Mouse (Mus musculus) neural tube, embryonic 15.5 days (tissue): Measurements from ENCODE around the gene Rps27l. TPM values are rescaled to one million over a fixed set of nuclear protein-coding genes. Genes with fewer than 3 reads are reported as not detected.

Source experiments
- ATAC-seq: fragments of 200-750 bp; cut with Nextera tagmentation; 2 replicates; pipeline ENCODE4 v1.8.0; 2017; ENCODE audit warnings: mild to moderate bottlenecking, moderate TSS enrichment, moderate library complexity; ENCODE audit not compliant: low FRiP score
- H3K27ac ChIP-seq: fragments of 300-500 bp; sonication (generic); replicated peaks from 2 replicates; pipeline ENCODE4 v1.5.1; 2015; ENCODE audit warnings: mild to moderate bottlenecking, inconsistent platforms
- H3K27me3 ChIP-seq: fragments of 300-500 bp; sonication (generic); replicated peaks from 2 replicates; pipeline ENCODE4 v1.6.1; 2015; ENCODE audit warnings: inconsistent platforms
- H3K36me3 ChIP-seq: fragments of 300-500 bp; sonication (generic); 2 replicates; pipeline ENCODE4 v1.6.1; 2015; ENCODE audit warnings: inconsistent platforms
- H3K4me1 ChIP-seq: fragments of 300-500 bp; sonication (generic); 2 replicates; pipeline ENCODE4 v1.6.1; 2015; ENCODE audit warnings: inconsistent platforms
- H3K4me2 ChIP-seq: fragments of 300-500 bp; sonication (generic); 2 replicates; pipeline ENCODE4 v1.6.1; 2015; ENCODE audit warnings: inconsistent platforms, mild to moderate bottlenecking, moderate library complexity
- H3K4me3 ChIP-seq: fragments of 300-500 bp; sonication (generic); replicated peaks from 2 replicates; pipeline ENCODE4 v1.5.1; 2015; ENCODE audit warnings: mild to moderate bottlenecking, inconsistent platforms
- H3K9ac ChIP-seq: fragments of 300-500 bp; sonication (generic); replicated peaks from 2 replicates; pipeline ENCODE4 v1.6.1; 2015; ENCODE audit warnings: mild to moderate bottlenecking, inconsistent platforms
- H3K9me3 ChIP-seq: fragments of 300-500 bp; sonication (generic); replicated peaks from 2 replicates; pipeline ENCODE4 v1.6.1; 2016; ENCODE audit warnings: inconsistent platforms
- WGBS: fragments of 180-500 bp; shearing (Covaris S2); methylation state at CpG from one replicate; pipeline ENCODE4 v1.1.7; 2015; ENCODE audit warnings: mixed read lengths; 5-methylcytosine and 5-hydroxymethylcytosine counted together
- polyA plus RNA-seq: library from polyadenylated mRNA; unstranded; fragments of >200 nt; fragmentation: Nextera tagmentation; extraction: Ambion mirVana; gene quantifications from 2 replicates; pipeline ENCODE4 v1.2.1, GENCODE M21; 2015

Rps27l gene
- polyA plus RNA-seq, 1 experiment from 2014 or later = 234 TPM

DNA sequence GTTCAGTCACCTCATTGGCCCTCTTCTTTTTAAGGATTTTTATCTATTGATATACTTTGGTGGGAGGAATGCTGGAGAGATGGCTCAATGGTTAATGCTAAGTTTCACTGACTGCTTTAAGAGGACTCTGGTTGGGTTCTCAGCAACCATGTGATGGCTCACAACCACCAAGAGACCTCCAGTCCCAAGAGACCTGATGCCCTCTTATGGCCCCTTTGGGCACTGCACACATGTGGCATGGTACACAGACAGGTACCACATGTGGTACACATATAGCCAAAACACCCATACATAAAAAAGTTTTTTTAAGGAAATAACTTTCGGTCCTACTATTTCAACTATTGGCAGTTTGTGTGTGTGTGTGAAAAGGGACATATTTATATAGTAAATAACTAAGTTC is 23.8 kb upstream of the Rps27l start:
- Histone ChIP-seq H3K27me3 (no peaks in the 10 kb centered on the region), H3K9ac (no peak overlapping the region), H3K9me3 (no peaks in the 10 kb centered on the region), H3K4me2 (no peak overlapping the region), H3K27ac (no peak overlapping the region), H3K36me3 (no peaks in the 10 kb centered on the region), H3K4me1 (peaks cover 23% of the 10 kb centered on the region), H3K4me3 (no peak overlapping the region)
- 95% methylated on average over 1 of the region's 1 CpGs for WGBS
- no peak for ATAC-seq

DNA sequence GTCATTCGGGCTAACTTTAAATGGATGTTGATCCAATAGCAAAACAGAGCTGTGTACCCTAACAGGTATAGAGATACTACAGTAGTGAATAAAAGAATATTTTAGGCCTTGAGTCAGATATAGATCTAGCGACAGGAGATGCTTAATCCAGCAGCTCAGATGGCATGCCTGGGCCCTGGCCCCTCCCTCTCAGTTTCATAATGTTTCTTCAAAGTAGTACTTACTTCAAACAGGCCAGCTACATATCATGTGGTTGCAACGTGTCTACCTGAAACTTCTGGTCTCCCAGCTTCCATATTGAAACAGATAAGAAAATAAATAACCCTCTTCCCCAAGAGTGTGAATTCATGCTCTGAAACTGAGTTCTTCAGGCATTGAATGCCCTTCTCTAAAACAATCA is 20.0 kb upstream of the Rps27l start:
- 91% methylated on average over 3 of the region's 3 CpGs for WGBS
- Histone ChIP-seq H3K4me3 (no peak overlapping the region), H3K4me2 (no peak overlapping the region), H3K9ac (no peak overlapping the region), H3K27ac (no peak overlapping the region), H3K27me3 (no peaks in the 10 kb centered on the region), H3K9me3 (no peaks in the 10 kb centered on the region), H3K36me3 (no peaks in the 10 kb centered on the region), H3K4me1 (0 out of 2 replicates have a peak, but pooled peaks cover 6% of the 10 kb centered on the region)
- no peak for ATAC-seq

DNA sequence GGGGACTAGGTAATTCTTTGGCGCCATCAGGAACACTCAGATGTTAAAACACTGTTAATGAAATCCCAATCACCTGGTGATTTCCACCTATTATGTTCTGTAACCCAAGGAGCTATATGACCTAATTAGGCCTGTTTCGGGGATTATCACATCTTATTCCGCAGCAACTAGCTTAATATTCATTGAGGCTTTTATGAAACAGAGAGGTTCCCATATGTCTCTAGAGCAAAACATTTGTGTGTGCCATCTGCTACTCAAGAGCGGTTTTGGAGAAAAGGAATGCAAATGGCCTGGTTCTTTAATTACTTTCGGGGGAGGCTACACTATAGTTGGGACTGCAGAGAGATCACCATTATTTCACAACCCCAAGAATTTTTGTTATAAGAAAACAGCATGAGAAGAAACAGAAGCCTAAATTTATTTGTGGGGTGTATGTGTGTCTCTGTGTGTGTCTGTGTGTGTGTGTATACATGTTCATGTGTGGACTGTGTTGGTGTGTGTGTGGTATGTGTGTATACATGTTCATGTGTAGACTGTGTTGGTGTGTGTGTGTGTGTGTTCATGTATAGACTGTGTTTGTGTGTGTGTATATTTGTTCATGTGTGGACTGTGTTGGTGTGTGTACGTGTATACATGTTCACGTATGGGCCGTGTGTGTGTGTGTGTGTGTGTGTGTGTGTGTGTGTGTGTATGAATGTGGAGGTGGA is 18.0 kb upstream of the Rps27l start:
- no peaks in the 10 kb centered on the region for H3K27me3 ChIP-seq
- no peak for ATAC-seq
- no peak overlapping the region for H3K27ac ChIP-seq
- no peak overlapping the region for H3K9ac ChIP-seq
- WGBS = 54% methylated on average over 8 of the region's 8 CpGs
- no peaks in the 10 kb centered on the region for H3K9me3 ChIP-seq
- no peaks in the 10 kb centered on the region for H3K36me3 ChIP-seq
- H3K4me1 ChIP-seq = 0 out of 2 replicates have a peak, but pooled peaks cover 5% of the 10 kb centered on the region
- H3K4me2 ChIP-seq = no peak overlapping the region
- H3K4me3 ChIP-seq = no peak overlapping the region

DNA sequence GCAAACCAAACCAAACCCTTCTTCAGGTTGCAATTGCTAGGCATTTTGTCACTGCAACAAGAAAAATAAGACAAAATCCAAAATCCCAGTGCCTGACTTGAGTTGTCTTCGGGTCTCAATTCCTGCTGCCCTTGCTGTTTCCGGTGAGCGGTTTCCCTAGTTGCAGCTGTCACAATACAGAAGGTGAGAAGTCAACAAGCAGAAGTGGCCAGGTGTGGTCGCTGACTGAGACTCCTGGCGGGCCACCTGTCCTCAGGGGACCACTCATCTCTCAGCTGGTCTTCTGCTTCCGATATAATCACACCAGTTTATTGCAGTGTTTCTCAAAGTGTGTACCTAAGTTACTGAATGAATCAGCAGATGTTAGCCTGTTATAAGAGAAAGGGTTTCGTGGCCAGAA is 15.5 kb upstream of the Rps27l start:
- H3K36me3 ChIP-seq = no peaks in the 10 kb centered on the region
- no peaks in the 10 kb centered on the region for H3K27me3 ChIP-seq
- H3K4me1 ChIP-seq = peaks cover 16% of the 10 kb centered on the region
- no peak overlapping the region for H3K4me3 ChIP-seq
- H3K9me3 ChIP-seq = no peaks in the 10 kb centered on the region
- H3K9ac ChIP-seq = no peak overlapping the region
- no peak overlapping the region for H3K27ac ChIP-seq
- ATAC-seq = no peak
- 69% methylated on average over 7 of the region's 7 CpGs for WGBS
- no peak overlapping the region for H3K4me2 ChIP-seq

DNA sequence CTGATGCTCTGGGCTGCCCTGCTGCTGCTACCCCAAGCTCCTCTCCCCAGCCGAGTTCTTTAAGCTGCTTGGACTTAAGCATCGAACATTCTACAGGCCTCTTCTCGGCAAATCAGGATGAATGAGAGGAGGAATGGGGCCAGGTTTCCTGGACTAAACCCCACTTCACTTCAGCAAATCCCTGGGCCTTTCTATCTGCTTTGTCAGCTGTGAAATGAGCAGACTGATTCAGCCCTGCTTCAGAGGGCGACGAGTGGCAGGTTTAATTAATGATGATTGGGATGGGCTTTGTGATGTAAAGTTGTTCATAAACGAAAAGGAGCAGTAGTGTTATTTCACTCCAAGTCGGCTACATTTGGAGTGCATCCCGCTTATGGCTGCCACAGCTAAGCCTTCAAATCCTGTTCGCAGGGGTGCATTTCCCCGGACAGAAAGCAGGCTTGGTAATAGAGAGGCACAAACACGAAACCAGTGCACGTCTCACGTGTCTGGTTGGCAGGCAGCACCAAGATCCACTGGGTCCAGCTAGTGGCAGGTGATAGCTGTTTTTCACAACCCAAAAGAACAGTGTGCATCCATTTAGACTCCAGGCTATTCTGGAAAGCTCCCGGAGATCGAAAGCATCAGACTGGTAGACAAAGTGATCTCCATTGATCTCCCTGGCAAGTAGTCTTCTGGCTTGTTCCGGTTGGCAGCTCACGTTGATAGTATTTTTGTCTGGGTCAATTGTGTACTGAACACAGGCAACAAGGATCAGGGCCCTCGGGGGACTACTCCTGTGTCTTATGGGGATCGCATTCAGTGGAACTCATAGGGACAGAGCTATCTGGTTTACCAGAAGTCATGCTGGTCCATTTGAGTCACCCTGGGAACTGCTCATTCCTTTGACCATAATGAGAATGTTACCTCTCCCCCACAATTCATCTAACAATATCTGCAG is 11.7 kb upstream of the Rps27l start:
- H3K36me3 ChIP-seq = no peaks in the 10 kb centered on the region
- no peak overlapping the region for H3K4me3 ChIP-seq
- H3K9me3 ChIP-seq = no peaks in the 10 kb centered on the region
- H3K4me2 ChIP-seq = 0 out of 2 replicates have a peak overlapping the region, but pooled peaks have one; percentile 13
- ATAC-seq = peak; percentile 68; the same call in 1 of the 2 replicates
- WGBS = 24% methylated on average over 19 of the region's 19 CpGs
- H3K27me3 ChIP-seq = no peaks in the 10 kb centered on the region
- H3K27ac ChIP-seq = peak overlapping the region; percentile 65
- H3K9ac ChIP-seq = no peak overlapping the region
- peaks cover 12% of the 10 kb centered on the region for H3K4me1 ChIP-seq

DNA sequence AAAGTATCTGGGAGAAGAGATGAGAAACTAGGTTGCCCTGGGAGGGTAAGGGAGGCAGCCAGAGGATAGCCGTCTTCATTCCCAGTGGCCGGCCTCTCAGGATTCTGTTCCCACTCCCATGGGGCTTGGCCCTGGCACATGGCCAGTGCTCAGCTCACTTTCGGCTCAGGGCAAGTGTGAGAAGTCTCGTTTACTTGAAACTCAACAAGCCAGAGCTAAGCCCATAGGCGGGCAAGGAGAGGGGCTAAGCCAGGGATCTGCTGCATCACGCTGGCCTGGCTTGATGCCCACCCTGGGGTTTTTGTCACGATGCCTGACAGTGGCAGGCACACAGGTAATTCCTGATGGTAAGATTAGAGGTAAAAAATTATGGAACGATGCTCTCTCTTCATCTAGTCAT is 8.4 kb upstream of the Rps27l start:
- no peak overlapping the region for H3K27ac ChIP-seq
- ATAC-seq = no peak

DNA sequence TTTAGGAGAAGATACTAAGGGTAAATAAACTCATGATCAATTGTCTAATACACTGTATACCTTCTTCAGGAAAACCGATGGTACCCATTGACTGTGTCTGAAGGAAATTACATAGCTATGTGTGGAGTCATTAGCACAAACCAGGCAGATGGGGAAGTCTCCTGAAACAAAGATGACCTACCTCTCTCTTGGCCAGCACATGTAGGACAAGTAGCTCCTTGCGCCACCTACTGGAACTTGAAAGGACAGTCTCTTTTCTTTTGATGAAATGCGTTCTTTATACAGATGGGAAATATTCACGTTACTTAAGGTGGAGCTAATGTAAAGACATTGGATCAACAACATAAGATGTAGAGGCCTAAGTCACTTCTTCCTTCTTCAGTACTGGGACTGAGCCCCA is 7.0 kb upstream of the Rps27l start:
- Histone ChIP-seq H3K4me2 (no peak overlapping the region), H3K36me3 (no peaks in the 10 kb centered on the region), H3K27me3 (no peaks in the 10 kb centered on the region), H3K27ac (no peak overlapping the region), H3K9ac (no peak overlapping the region), H3K4me1 (peaks cover 7% of the 10 kb centered on the region), H3K9me3 (no peaks in the 10 kb centered on the region), H3K4me3 (no peak overlapping the region)
- no peak for ATAC-seq
- 9% methylated on average over 4 of the region's 4 CpGs for WGBS

More for the DNA sequence above, 8.4 kb upstream of the Rps27l start:
- Histone ChIP-seq H3K27me3 (no peaks in the 10 kb centered on the region), H3K4me2 (no peak overlapping the region), H3K36me3 (no peaks in the 10 kb centered on the region), H3K9ac (no peak overlapping the region), H3K4me1 (peaks cover 12% of the 10 kb centered on the region), H3K4me3 (no peak overlapping the region), H3K9me3 (no peaks in the 10 kb centered on the region)
- WGBS = 54% methylated on average over 8 of the region's 8 CpGs

DNA sequence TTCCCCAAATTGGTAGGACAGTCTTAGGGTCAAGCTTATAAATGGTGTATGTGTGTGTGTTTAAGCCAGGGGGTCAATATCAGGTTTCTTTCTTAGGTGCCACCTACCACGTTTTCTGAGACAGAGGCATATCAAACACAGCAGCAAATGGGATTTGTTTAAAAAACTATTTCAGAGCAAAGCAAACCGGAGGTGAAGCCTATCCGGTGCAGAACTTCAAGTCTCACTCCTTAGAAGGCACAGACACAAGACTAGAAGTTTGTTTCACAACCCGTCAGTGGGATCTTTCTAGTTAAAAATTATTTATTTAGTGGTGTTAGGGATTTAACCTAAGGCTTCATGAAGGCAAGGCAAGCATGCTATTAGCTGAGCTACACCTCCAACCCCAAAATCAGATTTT is 725 bp upstream of the Rps27l start:
- H3K4me1 ChIP-seq = peaks cover 9% of the 10 kb centered on the region
- H3K4me2 ChIP-seq = peak overlapping the region; percentile 84
- no peaks in the 10 kb centered on the region for H3K27me3 ChIP-seq
- H3K9ac ChIP-seq = peak overlapping the region; percentile 89
- H3K36me3 ChIP-seq = 0 out of 2 replicates have a peak, but pooled peaks cover 5% of the 10 kb centered on the region
- no peak for ATAC-seq
- H3K4me3 ChIP-seq = peak overlapping the region; percentile 96
- H3K27ac ChIP-seq = peak overlapping the region; percentile 96
- 26% methylated on average over 4 of the region's 4 CpGs for WGBS
- H3K9me3 ChIP-seq = no peaks in the 10 kb centered on the region

DNA sequence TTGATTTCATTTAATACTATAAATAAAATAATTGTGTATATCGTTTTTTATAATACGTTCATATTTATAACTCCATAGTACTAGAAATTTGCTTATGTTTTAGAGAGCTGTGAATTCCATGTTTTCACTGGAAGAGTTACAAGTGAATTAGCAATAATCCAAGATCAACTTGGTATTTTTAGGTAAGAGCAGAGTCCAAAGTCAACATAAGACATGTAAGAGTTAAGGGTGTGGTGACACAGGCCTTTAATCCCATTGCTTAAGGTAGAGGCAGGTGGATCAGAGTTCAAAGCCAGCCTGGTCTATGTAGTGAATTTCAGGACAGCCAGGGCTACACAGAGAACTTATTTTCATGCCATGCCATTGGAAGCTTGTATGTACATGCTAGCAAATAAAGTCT is 2.6 kb downstream of the Rps27l start:
- Histone ChIP-seq H3K36me3 (peaks cover 10% of the 10 kb centered on the region; the same call in 1 of the 2 replicates), H3K4me1 (peaks cover 9% of the 10 kb centered on the region), H3K4me3 (no peak overlapping the region), H3K27ac (no peak overlapping the region), H3K9me3 (no peaks in the 10 kb centered on the region), H3K9ac (no peak overlapping the region), H3K4me2 (no peak overlapping the region), H3K27me3 (no peaks in the 10 kb centered on the region)
- WGBS = 96% methylated on average over 2 of the region's 2 CpGs
- ATAC-seq = no peak

DNA sequence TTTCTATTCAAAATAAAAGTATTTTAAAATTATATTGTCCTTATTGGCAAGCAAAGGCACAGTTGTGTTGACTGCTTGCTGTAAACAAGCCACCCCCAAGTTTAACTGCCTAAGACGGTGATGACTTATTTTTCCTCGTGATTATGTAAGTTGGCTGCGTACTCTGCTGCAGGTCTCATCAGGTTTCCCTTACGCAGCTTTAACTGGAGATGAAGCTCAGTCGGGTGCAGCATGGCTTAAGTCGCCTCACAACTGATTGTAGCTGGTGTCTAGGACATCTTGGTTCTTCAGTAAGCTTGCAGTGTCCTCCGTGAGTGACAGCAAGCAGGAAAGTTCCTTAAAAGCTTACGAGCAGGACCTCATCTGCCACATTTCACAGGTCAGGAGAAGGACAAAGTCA is 6.4 kb downstream of the Rps27l start:
- WGBS = 89% methylated on average over 8 of the region's 8 CpGs

DNA sequence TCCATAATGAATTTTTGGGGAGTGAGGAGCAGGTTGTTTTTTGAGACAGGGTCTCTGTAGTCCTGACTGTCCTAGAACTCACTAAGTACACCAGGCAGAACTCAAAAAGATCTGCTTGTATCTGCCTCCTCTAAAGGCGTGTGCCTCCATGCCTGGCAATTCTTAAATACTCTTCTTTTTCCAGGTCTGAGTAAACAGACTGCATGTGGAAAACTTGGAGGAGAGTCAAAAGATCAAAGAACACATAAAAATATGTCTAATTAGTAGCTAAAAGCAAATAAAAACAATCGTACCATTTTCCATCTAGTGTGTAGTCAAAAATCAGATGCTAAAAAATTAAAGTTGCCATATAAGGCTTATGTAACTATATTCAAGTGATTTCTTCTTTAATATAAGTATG is 7.0 kb downstream of the Rps27l start:
- ATAC-seq = no peak

More for the DNA sequence above, 6.4 kb downstream of the Rps27l start:
- H3K36me3 ChIP-seq = peaks cover 22% of the 10 kb centered on the region; the same call in 1 of the 2 replicates
- H3K4me2 ChIP-seq = no peak overlapping the region
- H3K4me3 ChIP-seq = no peak overlapping the region
- H3K4me1 ChIP-seq = no peaks in the 10 kb centered on the region
- no peak overlapping the region for H3K27ac ChIP-seq
- H3K9ac ChIP-seq = no peak overlapping the region
- no peaks in the 10 kb centered on the region for H3K27me3 ChIP-seq
- H3K9me3 ChIP-seq = no peaks in the 10 kb centered on the region
- no peak for ATAC-seq

More for the DNA sequence above, 7.0 kb downstream of the Rps27l start:
- Histone ChIP-seq H3K36me3 (peaks cover 22% of the 10 kb centered on the region; the same call in 1 of the 2 replicates), H3K4me2 (no peak overlapping the region), H3K4me3 (no peak overlapping the region), H3K27me3 (no peaks in the 10 kb centered on the region), H3K9ac (no peak overlapping the region), H3K9me3 (no peaks in the 10 kb centered on the region), H3K4me1 (no peaks in the 10 kb centered on the region), H3K27ac (no peak overlapping the region)
- 91% methylated on average over 2 of the region's 2 CpGs for WGBS
